ENCODE assay signal across 8 mouse cellular contexts in the genomic region with DNA sequence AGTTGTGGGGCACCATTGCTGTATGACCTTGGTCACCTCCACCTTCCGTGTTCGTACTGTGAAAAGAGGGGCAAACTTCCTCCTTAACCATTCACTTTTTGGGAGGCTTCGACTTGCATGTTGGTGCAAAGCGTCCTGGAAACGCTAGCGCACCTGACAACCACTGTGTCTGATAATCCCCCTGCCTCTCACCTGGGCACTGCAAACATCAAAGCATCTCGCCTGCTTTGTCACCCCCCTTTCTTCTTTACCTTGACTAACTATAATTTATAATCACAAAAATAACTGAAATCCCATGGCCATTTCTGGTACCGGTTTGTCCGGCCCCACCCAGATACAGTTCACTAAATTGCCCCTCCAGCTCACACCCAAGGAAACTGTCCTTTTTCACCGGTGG. TPM values are rescaled to one million over a fixed set of nuclear protein-coding genes. Genes with fewer than 3 reads are reported as not detected.
DNase-seq lines count a peak whose midpoint lies in the region; ATAC-seq and TF ChIP-seq lines count a peak whose summit lies in the region.

No protein-coding gene starts in this region.

- no peaks in the 10 kb centered on the region for H3K9me3 ChIP-seq in kidney, postnatal 0 days (replicated peaks; ENCODE audit: low read length)
- no peaks in the 10 kb centered on the region for H3K9me3 ChIP-seq in hindbrain, embryonic 13.5 days
- no peaks in the 10 kb centered on the region for H3K9me3 ChIP-seq in midbrain, embryonic 14.5 days (ENCODE audit: control insufficient read depth, low read length)

- H3K9ac ChIP-seq in kidney, postnatal 0 days (ENCODE audit: low read depth, low read length) = peak overlapping the region; percentile 29; the same call in 1 of the 2 replicates
- H3K9ac ChIP-seq in hindbrain, embryonic 13.5 days = peak overlapping the region; percentile 80
- peak overlapping the region; percentile 60 for H3K9ac ChIP-seq in midbrain, embryonic 14.5 days (replicated peaks; ENCODE audit: low read length)

- no peak for DNase-seq in kidney, postnatal 0 days (ENCODE audit: low spot score)
- DNase-seq in kidney, postnatal 10 days = no peak
- DNase-seq in midbrain, embryonic 14.5 days = no peak
- DNase-seq in adrenal gland, postnatal 14 days = no peak
- DNase-seq in adrenal gland, adult 18-20 months (ENCODE audit: low spot score in 2 of 2) = no peak
- no peak for DNase-seq in kidney, postnatal 4 days

- ATAC-seq in kidney, postnatal 0 days (replicated peaks; ENCODE audit: low FRiP score, low read depth) = no peak
- peak; percentile 0; the same call in 1 of the 2 replicates for ATAC-seq in hindbrain, embryonic 13.5 days (ENCODE audit: low FRiP score)
- no peak for ATAC-seq in midbrain, embryonic 14.5 days (ENCODE audit: low FRiP score, low TSS enrichment)

- no peak overlapping the region for H3K27ac ChIP-seq in kidney, postnatal 0 days
- peak overlapping the region; percentile 4; the same call in 1 of the 2 replicates for H3K27ac ChIP-seq in brown adipose tissue, adult 24 weeks (replicated peaks; ENCODE audit: low read depth, low read length)
- H3K27ac ChIP-seq in hindbrain, embryonic 13.5 days = 0 out of 2 replicates have a peak overlapping the region, but pooled peaks have one; percentile 23
- no peak overlapping the region for H3K27ac ChIP-seq in midbrain, embryonic 14.5 days (replicated peaks; ENCODE audit: low read depth, low read length)

- H3K4me2 ChIP-seq in kidney, postnatal 0 days (ENCODE audit: low read length) = peak overlapping the region; percentile 74
- peak overlapping the region; percentile 96 for H3K4me2 ChIP-seq in hindbrain, embryonic 13.5 days
- H3K4me2 ChIP-seq in midbrain, embryonic 14.5 days (ENCODE audit: low read length) = peak overlapping the region; percentile 96

- no peaks in the 10 kb centered on the region for H3K27me3 ChIP-seq in kidney, postnatal 0 days (ENCODE audit: insufficient read depth, low read length)
- H3K27me3 ChIP-seq in hindbrain, embryonic 13.5 days = no peaks in the 10 kb centered on the region
- no peaks in the 10 kb centered on the region for H3K27me3 ChIP-seq in midbrain, embryonic 14.5 days (ENCODE audit: control insufficient read depth, insufficient read depth, low read length)

- H3K4me1 ChIP-seq in kidney, postnatal 0 days (replicated peaks; ENCODE audit: insufficient read depth, low read length) = peaks cover 37% of the 10 kb centered on the region
- H3K4me1 ChIP-seq in brown adipose tissue, adult 24 weeks (ENCODE audit: control insufficient read depth, insufficient read depth, insufficient read length, low read length) = peaks cover 10% of the 10 kb centered on the region; the same call in 1 of the 2 replicates
- peaks cover 58% of the 10 kb centered on the region for H3K4me1 ChIP-seq in hindbrain, embryonic 13.5 days (replicated peaks)
- H3K4me1 ChIP-seq in midbrain, embryonic 14.5 days (ENCODE audit: control insufficient read depth, insufficient read depth, low read length) = peaks cover 41% of the 10 kb centered on the region

- no peak for TF ChIP-seq CTCF in kidney, postnatal 0 days (IDR thresholded peaks at IDR 0.05; ENCODE audit: low read depth)

- WGBS in kidney, postnatal 0 days = 7% methylated on average over 10 of the region's 10 CpGs
- WGBS in hindbrain, embryonic 13.5 days = 7% methylated on average over 10 of the region's 10 CpGs
- 7% methylated on average over 10 of the region's 10 CpGs for WGBS in midbrain, embryonic 14.5 days

- no peaks in the 10 kb centered on the region for H3K36me3 ChIP-seq in kidney, postnatal 0 days (ENCODE audit: insufficient read depth, low read length)
- H3K36me3 ChIP-seq in hindbrain, embryonic 13.5 days = peaks cover 6% of the 10 kb centered on the region
- H3K36me3 ChIP-seq in midbrain, embryonic 14.5 days (ENCODE audit: control insufficient read depth, insufficient read depth, low read length) = no peaks in the 10 kb centered on the region

- H3K4me3 ChIP-seq in kidney, postnatal 0 days (replicated peaks; ENCODE audit: low read depth, low read length) = peak overlapping the region; percentile 67
- H3K4me3 ChIP-seq in brown adipose tissue, adult 24 weeks (ENCODE audit: insufficient read depth, low read depth, low read length) = peak overlapping the region; percentile 66
- H3K4me3 ChIP-seq in hindbrain, embryonic 13.5 days = peak overlapping the region; percentile 80
- H3K4me3 ChIP-seq in midbrain, embryonic 14.5 days (replicated peaks; ENCODE audit: low read depth, low read length) = peak overlapping the region; percentile 90

RNA-seq across cellular contexts. Expression of a gene that starts 0.8 kb away (rescaled TPM):
- 100.0 and 111 TPM in 2 replicates for polyA plus RNA-seq in kidney, postnatal 0 days (2015; fragmentation: Nextera tagmentation; extraction: Ambion mirVana)
- polyA plus RNA-seq in brown adipose tissue, adult 24 weeks (2012; ENCODE audit: insufficient read depth, insufficient read length, missing spikeins) = 63.5 and 78.7 TPM in 2 replicates
- 310 and 317 TPM in 2 replicates for polyA plus RNA-seq in hindbrain, embryonic 13.5 days (2015; fragmentation: Nextera tagmentation; extraction: Ambion mirVana)
- 320 and 379 TPM in 2 replicates for polyA plus RNA-seq in midbrain, embryonic 14.5 days (2014; fragmentation: Nextera tagmentation; extraction: Ambion mirVana)
- total RNA-seq in adrenal gland, postnatal 14 days (2021) = 93.2 and 103 TPM in 2 replicates
- 100 to 1,000 TPM; 121 to 122 TPM for total RNA-seq in adrenal gland, adult 18-20 months (2021)

RNA-seq across cellular contexts. Expression of a gene that starts 2.0 kb away (rescaled TPM):
- 30.6 and 33.0 TPM in 2 replicates for polyA plus RNA-seq in kidney, postnatal 0 days (2015; fragmentation: Nextera tagmentation; extraction: Ambion mirVana)
- polyA plus RNA-seq in brown adipose tissue, adult 24 weeks (2012; ENCODE audit: insufficient read depth, insufficient read length, missing spikeins) = 6.8 and 6.9 TPM in 2 replicates
- polyA plus RNA-seq in hindbrain, embryonic 13.5 days (2015; fragmentation: Nextera tagmentation; extraction: Ambion mirVana) = 25.0 and 26.3 TPM in 2 replicates
- polyA plus RNA-seq in midbrain, embryonic 14.5 days (2014; fragmentation: Nextera tagmentation; extraction: Ambion mirVana) = 22.0 and 29.1 TPM in 2 replicates
- 19.0 and 23.6 TPM in 2 replicates for total RNA-seq in adrenal gland, postnatal 14 days (2021)
- total RNA-seq in adrenal gland, adult 18-20 months (2021) = 10 to 100 TPM; 17.9 to 20.3 TPM

RNA-seq across cellular contexts. Expression of a gene that starts 44.6 kb away (rescaled TPM):
- 3.5 and 4.0 TPM in 2 replicates for polyA plus RNA-seq in kidney, postnatal 0 days (2015; fragmentation: Nextera tagmentation; extraction: Ambion mirVana)
- not detected in 2 replicates for polyA plus RNA-seq in brown adipose tissue, adult 24 weeks (2012; ENCODE audit: insufficient read depth, insufficient read length, missing spikeins)
- polyA plus RNA-seq in hindbrain, embryonic 13.5 days (2015; fragmentation: Nextera tagmentation; extraction: Ambion mirVana) = 2.4 and 2.7 TPM in 2 replicates
- polyA plus RNA-seq in midbrain, embryonic 14.5 days (2014; fragmentation: Nextera tagmentation; extraction: Ambion mirVana) = 2.8 and 3.1 TPM in 2 replicates
- 0.38 and 0.74 TPM in 2 replicates for total RNA-seq in adrenal gland, postnatal 14 days (2021)
- total RNA-seq in adrenal gland, adult 18-20 months (2021) = 1 to 10 TPM; 1.2 TPM

RNA-seq across cellular contexts. Expression of a gene that starts 53.8 kb away (rescaled TPM):
- polyA plus RNA-seq in kidney, postnatal 0 days (2015; fragmentation: Nextera tagmentation; extraction: Ambion mirVana) = 12.0 and 14.0 TPM in 2 replicates
- polyA plus RNA-seq in brown adipose tissue, adult 24 weeks (2012; ENCODE audit: insufficient read depth, insufficient read length, missing spikeins) = 1.0 and 2.6 TPM in 2 replicates
- polyA plus RNA-seq in hindbrain, embryonic 13.5 days (2015; fragmentation: Nextera tagmentation; extraction: Ambion mirVana) = 8.2 and 11.2 TPM in 2 replicates
- polyA plus RNA-seq in midbrain, embryonic 14.5 days (2014; fragmentation: Nextera tagmentation; extraction: Ambion mirVana) = 7.2 and 7.7 TPM in 2 replicates
- total RNA-seq in adrenal gland, postnatal 14 days (2021) = 5.1 and 5.4 TPM in 2 replicates
- total RNA-seq in adrenal gland, adult 18-20 months (2021) = 1 to 10 TPM; 9.3 to 9.4 TPM

RNA-seq across cellular contexts. Expression of a gene that starts 56.2 kb away (rescaled TPM):
- polyA plus RNA-seq in kidney, postnatal 0 days (2015; fragmentation: Nextera tagmentation; extraction: Ambion mirVana) = 167 and 173 TPM in 2 replicates
- 61.9 and 67.2 TPM in 2 replicates for polyA plus RNA-seq in brown adipose tissue, adult 24 weeks (2012; ENCODE audit: insufficient read depth, insufficient read length, missing spikeins)
- 317 and 326 TPM in 2 replicates for polyA plus RNA-seq in hindbrain, embryonic 13.5 days (2015; fragmentation: Nextera tagmentation; extraction: Ambion mirVana)
- polyA plus RNA-seq in midbrain, embryonic 14.5 days (2014; fragmentation: Nextera tagmentation; extraction: Ambion mirVana) = 300 and 307 TPM in 2 replicates
- 71.8 and 77.5 TPM in 2 replicates for total RNA-seq in adrenal gland, postnatal 14 days (2021)
- 10 to 100 TPM; 72.1 to 77.9 TPM for total RNA-seq in adrenal gland, adult 18-20 months (2021)

Comparison
In these comparisons a context has a peak if more than half of its experiments do, and no peak if none do; other contexts are left out.
1. H3K27ac ChIP-seq: peak in brown adipose tissue, adult 24 weeks (single experiment) and hindbrain, embryonic 13.5 days (single experiment); none in kidney, postnatal 0 days (single experiment) and midbrain, embryonic 14.5 days (single experiment).
2. H3K9ac ChIP-seq: peak in every context shown above with its lines; median percentile 80 in hindbrain, embryonic 13.5 days; 60 in midbrain, embryonic 14.5 days; 29 in kidney, postnatal 0 days.
3. Peak in every context shown above with its lines, with median percentiles within 50 percentile points of each other: H3K4me2 ChIP-seq and H3K4me3 ChIP-seq.